In the genomic region with DNA sequence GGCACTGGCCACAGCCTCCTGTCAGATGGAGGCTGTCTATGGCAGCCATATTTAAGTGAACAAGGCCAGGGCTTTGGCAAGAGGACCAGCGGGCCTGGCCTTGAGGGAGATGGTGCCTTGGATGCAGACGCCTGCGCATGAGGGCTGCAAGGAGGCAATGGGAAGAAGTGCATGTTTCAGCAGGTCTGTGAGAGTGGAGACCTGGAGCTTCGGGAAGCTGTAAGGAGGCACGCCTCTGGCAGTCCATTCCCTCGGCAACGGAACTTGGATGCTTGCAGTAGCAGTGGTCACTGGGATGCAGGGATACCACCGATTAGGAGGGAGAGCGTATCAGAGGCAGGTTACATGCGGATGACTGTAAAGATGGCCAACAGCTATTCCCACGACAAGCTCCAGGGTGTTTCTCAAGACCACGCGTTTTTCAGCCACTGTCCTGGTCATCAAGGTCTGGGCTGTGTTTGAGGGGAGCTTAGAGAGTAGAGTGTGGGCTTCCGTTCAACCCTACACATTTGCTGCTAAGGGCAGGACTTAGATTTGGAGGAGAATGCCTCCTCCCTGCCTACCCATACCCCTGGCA, we compare ENCODE assay signal across 29 mouse cellular contexts. TPM values are rescaled to one million over a fixed set of nuclear protein-coding genes. Genes with fewer than 3 reads are reported as not detected.
A peak's percentile ranks its signal among the peaks of the same experiment; 100 is the strongest.
DNase-seq lines count a peak whose midpoint lies in the region; ATAC-seq and TF ChIP-seq lines count a peak whose summit lies in the region.
"Had no signal": no experiment of that assay in that cellular context is flagged by ENCODE, and none has a peak within 500 bp of the region (broad histone marks: within the 10 kb centered on the region; RNA-seq: fewer than 3 reads in every experiment).

No protein-coding gene starts in this region.

- peak overlapping the region; percentile 17; the same call in 1 of the 2 replicates for H3K9ac ChIP-seq in neural tube, embryonic 15.5 days (replicated peaks)
- H3K9ac ChIP-seq in midbrain, postnatal 0 days (replicated peaks; ENCODE audit: low read length, poor library complexity, severe bottlenecking), result no peak overlapping the region
- H3K9ac ChIP-seq: embryonic facial prominence, embryonic 15.5 days; heart, embryonic 15.5 days; limb, embryonic 13.5 days; liver, embryonic 12.5 days had no signal

- peak overlapping the region; percentile 100 for H3K27ac ChIP-seq in cerebellum, adult 2 months (ENCODE audit: insufficient read depth, low read length)
- peak overlapping the region; percentile 97 for H3K27ac ChIP-seq in layer of hippocampus, adult 2 months
- no peak overlapping the region for H3K27ac ChIP-seq in neural tube, embryonic 15.5 days (replicated peaks)
- H3K27ac ChIP-seq in midbrain, postnatal 0 days (ENCODE audit: low read depth, low read length), result no peak overlapping the region
- H3K27ac ChIP-seq: embryonic facial prominence, embryonic 15.5 days; heart, embryonic 15.5 days; kidney, postnatal 0 days; limb, embryonic 13.5 days; liver, embryonic 12.5 days had no signal

- no peak for ATAC-seq in neural tube, embryonic 15.5 days (ENCODE audit: low FRiP score)
- no peak for ATAC-seq in midbrain, postnatal 0 days (ENCODE audit: low FRiP score)
- ATAC-seq: forebrain, embryonic 14.5 days; inflammation-experienced regulatory T-cells, adult 6 months; liver, embryonic 12.5 days; Patski had no signal

- H3K9me3 ChIP-seq in neural tube, embryonic 15.5 days (replicated peaks), result no peaks in the 10 kb centered on the region
- H3K9me3 ChIP-seq in midbrain, postnatal 0 days (ENCODE audit: low read length), result no peaks in the 10 kb centered on the region
- H3K9me3 ChIP-seq: embryonic facial prominence, embryonic 15.5 days; G1E; heart, embryonic 15.5 days; limb, embryonic 13.5 days; liver, embryonic 12.5 days had no signal

- peak overlapping the region; percentile 49 for H3K4me3 ChIP-seq in cerebellum, adult 2 months (replicated peaks; ENCODE audit: insufficient read depth, low read depth, low read length)
- H3K4me3 ChIP-seq in layer of hippocampus, adult 2 months, result peak overlapping the region; percentile 29; the same call in 1 of the 2 replicates
- no peak overlapping the region for H3K4me3 ChIP-seq in neural tube, embryonic 15.5 days (replicated peaks)
- H3K4me3 ChIP-seq in midbrain, postnatal 0 days (ENCODE audit: low read depth, low read length), result no peak overlapping the region
- H3K4me3 ChIP-seq: embryonic facial prominence, embryonic 15.5 days; gastrocnemius, adult 2 months; heart, embryonic 15.5 days; liver, embryonic 12.5 days had no signal

- TF ChIP-seq CTCF in cerebellum, adult 2 months (IDR thresholded peaks at IDR 0.05; ENCODE audit: borderline replicate concordance, insufficient read depth, low read depth, low read length), result no peak
- no peak for TF ChIP-seq CTCF in layer of hippocampus, adult 2 months (conservative IDR thresholded peaks at IDR 0.05)
- no peak for TF ChIP-seq CTCF in midbrain, postnatal 0 days (IDR thresholded peaks at IDR 0.05)

- peaks cover 38% of the 10 kb centered on the region for H3K4me1 ChIP-seq in cerebellum, adult 2 months (ENCODE audit: control insufficient read depth, insufficient read depth, low read length)
- peaks cover 54% of the 10 kb centered on the region for H3K4me1 ChIP-seq in neural tube, embryonic 15.5 days
- peaks cover 28% of the 10 kb centered on the region for H3K4me1 ChIP-seq in midbrain, postnatal 0 days (ENCODE audit: insufficient read depth, low read length)

- H3K4me2 ChIP-seq in neural tube, embryonic 15.5 days, result peak overlapping the region; percentile 76
- peak overlapping the region; percentile 79; the same call in 1 of the 2 replicates for H3K4me2 ChIP-seq in midbrain, postnatal 0 days (ENCODE audit: low read depth, low read length, poor library complexity, severe bottlenecking)
- H3K4me2 ChIP-seq: embryonic facial prominence, embryonic 15.5 days; heart, embryonic 15.5 days; liver, embryonic 12.5 days had no signal

- peak; percentile 58 to 65 for DNase-seq in cerebellum, adult 2 months
- no peak for DNase-seq in cerebellum, adult 9-10 months
- no peak for DNase-seq in layer of hippocampus, adult 2 months (ENCODE audit: low spot score in 2 of 2)
- no peak for DNase-seq in layer of hippocampus, postnatal 10 days (ENCODE audit: low spot score in 2 of 2)
- DNase-seq in neural tube, embryonic 10.5 days (ENCODE audit: extremely low spot score, low spot score), result no peak
- no peak for DNase-seq in midbrain, postnatal 0 days (ENCODE audit: low spot score)
- DNase-seq in ovary, postnatal 14 days (ENCODE audit: low spot score), result no peak
- DNase-seq: B cell, adult 2 months; gastrocnemius, adult 2 months; heart, postnatal 4 days; kidney, adult 18-20 months; layer of hippocampus, postnatal 36 days; lung, adult 18-20 months; lung, postnatal 14 days; retina, postnatal 1 day; right cerebral cortex, postnatal 25 days had no signal

- peak; percentile 7; the same call in 1 of the 2 replicates for TF ChIP-seq POLR2A in cerebellum, adult 2 months (IDR thresholded peaks at IDR 0.05; ENCODE audit: borderline replicate concordance, insufficient read depth, low read length)

- H3K27me3 ChIP-seq in cerebellum, adult 2 months (ENCODE audit: control insufficient read depth, insufficient read depth, low read length), result no peaks in the 10 kb centered on the region
- H3K27me3 ChIP-seq in neural tube, embryonic 15.5 days (replicated peaks), result 0 out of 2 replicates have a peak, but pooled peaks cover 5% of the 10 kb centered on the region
- H3K27me3 ChIP-seq in midbrain, postnatal 0 days (ENCODE audit: insufficient read depth, low read length), result no peaks in the 10 kb centered on the region
- H3K27me3 ChIP-seq: embryonic facial prominence, embryonic 15.5 days; limb, embryonic 13.5 days had no signal

- H3K36me3 ChIP-seq in neural tube, embryonic 15.5 days, result no peaks in the 10 kb centered on the region; the same call in 1 of the 2 replicates
- no peaks in the 10 kb centered on the region for H3K36me3 ChIP-seq in midbrain, postnatal 0 days (ENCODE audit: insufficient read depth, low read length)
- H3K36me3 ChIP-seq: embryonic facial prominence, embryonic 15.5 days; G1E; heart, embryonic 15.5 days; limb, embryonic 13.5 days; liver, embryonic 12.5 days had no signal

- WGBS in cerebellum, adult 2 months, result 48% methylated on average over 14 of the region's 14 CpGs
- WGBS in neural tube, embryonic 15.5 days, result 92% methylated on average over 14 of the region's 14 CpGs
- WGBS in midbrain, postnatal 0 days, result 89% methylated on average over 14 of the region's 14 CpGs

RNA-seq across cellular contexts. Expression of a gene that starts 2.5 kb away (rescaled TPM):
- polyA plus RNA-seq in cerebellum, adult 2 months (2012; rRNA removed), result 151 and 165 TPM in 2 replicates
- 100 to 1,000 TPM; 245 to 254 TPM for total RNA-seq in layer of hippocampus, adult 2 months (2021)
- 10 to 100 TPM; 75.1 to 79.0 TPM for total RNA-seq in layer of hippocampus, postnatal 10 days (2021)
- polyA plus RNA-seq in neural tube, embryonic 15.5 days (2015; fragmentation: Nextera tagmentation; extraction: Ambion mirVana), result 11.9 and 12.0 TPM in 2 replicates
- 12.8 and 14.1 TPM in 2 replicates for total RNA-seq in midbrain, postnatal 0 days (2014; rRNA removed)
- polyA plus RNA-seq in midbrain, postnatal 0 days (2015; fragmentation: Nextera tagmentation; extraction: Ambion mirVana), result 9.1 and 9.4 TPM in 2 replicates
- total RNA-seq: CH12.LX had no signal
- polyA plus RNA-seq: G1E, Patski had no signal

RNA-seq across cellular contexts. Expression of a gene that starts 18.2 kb away (rescaled TPM):
- 78.8 and 109 TPM in 2 replicates for polyA plus RNA-seq in cerebellum, adult 2 months (2012; rRNA removed)
- 10 to 100 TPM; 10.9 to 12.1 TPM for total RNA-seq in layer of hippocampus, adult 2 months (2021)
- 1 to 10 TPM; 2.4 to 2.7 TPM for total RNA-seq in layer of hippocampus, postnatal 10 days (2021)
- 0.55 and 2.0 TPM in 2 replicates for polyA plus RNA-seq in neural tube, embryonic 15.5 days (2015; fragmentation: Nextera tagmentation; extraction: Ambion mirVana)
- total RNA-seq in midbrain, postnatal 0 days (2014; rRNA removed), result 0.61 and 0.93 TPM in 2 replicates
- polyA plus RNA-seq in midbrain, postnatal 0 days (2015; fragmentation: Nextera tagmentation; extraction: Ambion mirVana), result 0.31 and 0.37 TPM in 2 replicates
- total RNA-seq: monocyte, adult 5-6 weeks had no signal
- polyA plus RNA-seq: G1E; inflammation-experienced regulatory T-cells, adult 6 months; Patski had no signal

RNA-seq across cellular contexts. Expression of a gene that starts 41.1 kb away (rescaled TPM):
- polyA plus RNA-seq in cerebellum, adult 2 months (2012; rRNA removed), result 3.8 and 4.2 TPM in 2 replicates
- 1 to 10 TPM in 1 of 2 experiments, not detected in 1; 1.3 TPM for total RNA-seq in layer of hippocampus, adult 2 months (2021)
- total RNA-seq in layer of hippocampus, postnatal 10 days (2021), result not detected
- 0.32 and 1.7 TPM in 2 replicates for polyA plus RNA-seq in neural tube, embryonic 15.5 days (2015; fragmentation: Nextera tagmentation; extraction: Ambion mirVana)
- total RNA-seq in midbrain, postnatal 0 days (2014; rRNA removed), result 0.09 TPM in 1 of 2 replicates, not detected in the other
- 0.23 and 0.44 TPM in 2 replicates for polyA plus RNA-seq in midbrain, postnatal 0 days (2015; fragmentation: Nextera tagmentation; extraction: Ambion mirVana)
- total RNA-seq: G1E had no signal
- polyA plus RNA-seq: G1E; liver, embryonic 12.5 days; Patski; testis, adult 2 months had no signal

Comparison
In these comparisons a context has a peak if more than half of its experiments do, and no peak if none do; other contexts are left out.
1. DNase-seq: peak in cerebellum, adult 2 months (2 of 2); none in cerebellum, adult 9-10 months (single experiment), layer of hippocampus, adult 2 months (0 of 2), layer of hippocampus, postnatal 10 days (0 of 2), neural tube, embryonic 10.5 days (single experiment), midbrain, postnatal 0 days (single experiment) and ovary, postnatal 14 days (single experiment).
2. H3K27ac ChIP-seq: peak in cerebellum, adult 2 months (single experiment) and layer of hippocampus, adult 2 months (single experiment); none in neural tube, embryonic 15.5 days (single experiment) and midbrain, postnatal 0 days (single experiment).
3. H3K4me3 ChIP-seq: peak in cerebellum, adult 2 months (single experiment) and layer of hippocampus, adult 2 months (single experiment); none in neural tube, embryonic 15.5 days (single experiment) and midbrain, postnatal 0 days (single experiment).